Mouse (Mus musculus) C2C12 (cell line): Measurements from ENCODE around the gene Prrx2.

Experiments
- CTCF ChIP-seq: IDR thresholded peaks from one replicate; pipeline ENCODE4 v1.5.1; 2011; ENCODE audit not compliant: control insufficient read depth, insufficient read depth, insufficient read length
- MAX ChIP-seq: IDR thresholded peaks from one replicate; pipeline ENCODE4 v1.6.1; 2011; ENCODE audit warnings: mild to moderate bottlenecking, control low read depth
- MYOD1 ChIP-seq: IDR thresholded peaks from one replicate; pipeline ENCODE4 v1.6.1; 2011; ENCODE audit warnings: low read depth; ENCODE audit not compliant: control insufficient read depth, insufficient read length
- MYOG ChIP-seq: IDR thresholded peaks from one replicate; pipeline ENCODE4 v1.6.1; 2011; ENCODE audit not compliant: control insufficient read depth, insufficient read length; ENCODE audit errors: extremely low read depth
- USF1 ChIP-seq: IDR thresholded peaks from one replicate; pipeline ENCODE4 v1.6.1; 2011; ENCODE audit warnings: low read depth, mild to moderate bottlenecking, control low read depth, moderate library complexity

- no peak for TF ChIP-seq USF1
- TF ChIP-seq CTCF = no peak
- no peak for TF ChIP-seq MYOG
- peak; percentile 97 for TF ChIP-seq MAX
- TF ChIP-seq MYOD1 = peak; percentile 1
These were observed 83.4 kb downstream of the Prrx2 start for GRCm38 (mm10) chr2:30918126-30918525.
